Mouse (Mus musculus): ENCODE data around the gene Il1r1.

- TF ChIP-seq CTCF (IDR thresholded peaks at IDR 0.05; ENCODE audit: low read depth, low read length) (no peak), POLR2A (IDR thresholded peaks at IDR 0.05; ENCODE audit: borderline replicate concordance, low read depth, low read length) (no peak)
Observed at GRCm38 (mm10) chr1:40306111-40306510, 81.2 kb downstream of the Il1r1 start.

All from bone marrow macrophage, adult 2 months (primary cell).